Mouse (Mus musculus): Measurements from ENCODE around the gene Gnptab.
"Not testable (repeated sequence)": the region's sequence is repeated elsewhere in the genome, so short reads cannot be mapped to it uniquely, and the experiment has no call there.

Gene Gnptab

DNA sequence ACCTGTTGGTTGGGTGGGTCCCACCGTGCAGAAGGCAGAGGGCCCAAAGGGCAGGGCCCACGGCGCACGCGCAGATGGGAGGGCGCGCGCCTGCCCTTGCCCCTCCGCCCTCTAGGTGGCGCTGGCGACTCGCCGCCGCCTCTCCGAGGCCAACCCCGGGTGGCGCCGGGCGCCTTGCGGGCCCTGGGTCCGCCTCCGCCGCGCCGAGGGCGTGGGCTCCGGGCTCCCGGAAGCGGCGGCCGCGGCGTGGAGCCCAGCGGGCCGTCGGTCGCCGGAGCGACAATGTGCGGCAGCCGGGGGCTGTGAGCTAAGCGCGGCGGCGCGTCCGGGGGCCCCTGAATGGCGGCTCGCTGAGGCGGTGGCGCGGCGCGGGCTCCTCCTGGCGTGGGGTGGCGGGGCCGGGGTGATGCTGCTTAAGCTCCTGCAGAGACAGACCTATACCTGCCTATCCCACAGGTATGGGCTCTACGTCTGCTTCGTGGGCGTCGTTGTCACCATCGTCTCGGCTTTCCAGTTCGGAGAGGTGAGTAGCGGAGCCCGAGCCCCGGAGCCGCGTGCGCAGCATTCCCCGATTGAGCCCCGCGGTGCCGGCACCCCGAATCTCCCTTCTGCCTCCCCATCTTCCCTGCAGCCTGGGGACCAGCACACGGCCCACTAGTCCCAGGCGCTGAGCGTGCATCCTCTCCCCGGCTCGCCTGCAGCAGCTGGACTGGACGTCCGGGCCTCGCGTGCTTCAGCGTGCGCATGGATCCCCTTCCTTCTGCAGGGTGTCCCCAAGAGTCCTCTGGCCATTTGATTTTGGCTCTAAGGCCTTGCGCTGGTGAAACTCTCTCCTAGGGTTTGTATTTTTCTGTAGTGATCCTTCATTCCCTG is at the start of gene Gnptab, which contains the start of gene Dram1:
TSS of gene Gnptab (plus strand) at position 120 of the 873 bp plus-strand sequence.
TSS of gene Dram1 (minus strand) at position 68 of the 873 bp plus-strand sequence.
- DNase-seq: peak; percentile 94

DNA sequence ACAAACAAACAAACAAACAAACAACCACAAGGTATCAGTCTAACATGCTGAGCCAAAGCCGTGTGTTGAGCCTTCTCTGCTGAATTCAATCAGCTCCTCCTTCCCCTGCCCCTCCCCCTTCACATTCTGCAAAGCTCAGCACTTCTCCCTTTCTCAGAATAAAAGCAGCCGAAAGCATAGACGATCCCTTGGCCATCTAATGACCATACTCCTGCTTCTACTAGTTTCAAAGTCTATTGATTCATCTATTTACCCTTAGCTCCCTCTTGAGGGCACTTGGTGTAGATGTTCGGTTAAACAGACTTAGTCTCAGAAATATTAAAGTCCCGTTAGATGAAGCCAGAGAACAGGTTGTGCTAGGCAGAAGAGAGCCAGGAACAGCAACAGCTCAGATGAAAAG is 48.2 kb upstream of the Gnptab start:
- DNase-seq: no peak

DNA sequence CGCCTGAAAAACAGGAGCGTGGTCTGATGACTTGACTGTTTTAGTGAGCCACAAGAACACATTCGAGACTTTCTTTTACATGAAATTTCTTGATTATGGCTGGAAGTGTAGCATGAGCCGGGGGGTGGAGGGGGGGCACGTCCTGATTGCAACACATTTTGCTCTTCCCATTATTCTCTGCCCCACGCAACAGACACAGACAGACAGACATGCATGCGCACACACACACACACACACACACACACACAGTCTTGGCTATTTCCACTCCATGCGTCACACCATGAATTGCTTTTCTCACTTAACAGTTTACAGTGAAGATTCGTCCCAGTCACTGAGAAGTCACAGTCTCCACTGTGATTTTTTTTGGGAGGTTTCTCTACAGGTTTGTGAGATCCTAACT is 38.3 kb upstream of the Gnptab start:
- no peak for DNase-seq

DNA sequence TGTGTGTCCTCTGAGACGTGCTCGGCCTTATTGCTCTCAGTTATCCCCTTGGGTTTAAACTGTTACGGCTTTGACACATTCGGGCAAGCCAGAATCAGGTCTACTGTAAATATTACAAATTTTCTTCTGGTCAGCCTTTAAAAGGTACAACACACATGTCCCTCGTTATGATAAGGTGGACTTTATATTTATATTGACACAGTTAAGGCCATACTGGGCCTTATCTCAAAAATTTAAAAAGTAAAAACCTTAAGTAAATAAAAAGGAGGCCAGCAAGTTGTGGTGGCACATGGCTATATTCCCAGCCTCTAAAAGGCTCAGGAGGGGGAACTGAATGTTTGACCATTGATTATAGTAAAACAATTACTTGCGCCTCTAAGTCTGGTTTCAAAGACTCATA is 37.6 kb upstream of the Gnptab start:
- DNase-seq: no peak

DNA sequence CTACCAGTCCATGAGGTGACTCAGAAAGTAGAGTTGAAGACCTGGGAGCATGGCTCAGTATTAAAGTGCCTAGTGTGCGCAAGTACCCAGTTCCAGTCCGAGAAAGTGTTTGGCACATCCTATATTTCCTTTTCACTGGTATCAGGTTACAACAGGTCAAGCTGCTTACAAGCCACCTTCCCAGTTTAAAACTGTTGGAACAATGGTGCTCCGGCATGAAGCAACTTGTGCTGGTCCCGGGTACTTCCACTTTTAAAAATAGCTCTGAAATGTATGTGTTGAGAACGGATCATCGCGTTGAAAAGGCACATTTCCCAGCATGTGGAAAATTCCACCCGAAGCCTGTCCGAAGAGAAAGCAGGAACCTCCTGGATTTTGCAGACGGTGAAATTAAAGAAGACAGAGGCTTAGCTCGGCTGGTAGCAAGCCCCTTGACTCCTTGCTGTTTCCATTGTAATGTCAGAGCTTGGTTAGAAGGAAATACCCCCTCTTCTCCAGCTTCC is 33.0 kb upstream of the Gnptab start:
- no peak for DNase-seq

DNA sequence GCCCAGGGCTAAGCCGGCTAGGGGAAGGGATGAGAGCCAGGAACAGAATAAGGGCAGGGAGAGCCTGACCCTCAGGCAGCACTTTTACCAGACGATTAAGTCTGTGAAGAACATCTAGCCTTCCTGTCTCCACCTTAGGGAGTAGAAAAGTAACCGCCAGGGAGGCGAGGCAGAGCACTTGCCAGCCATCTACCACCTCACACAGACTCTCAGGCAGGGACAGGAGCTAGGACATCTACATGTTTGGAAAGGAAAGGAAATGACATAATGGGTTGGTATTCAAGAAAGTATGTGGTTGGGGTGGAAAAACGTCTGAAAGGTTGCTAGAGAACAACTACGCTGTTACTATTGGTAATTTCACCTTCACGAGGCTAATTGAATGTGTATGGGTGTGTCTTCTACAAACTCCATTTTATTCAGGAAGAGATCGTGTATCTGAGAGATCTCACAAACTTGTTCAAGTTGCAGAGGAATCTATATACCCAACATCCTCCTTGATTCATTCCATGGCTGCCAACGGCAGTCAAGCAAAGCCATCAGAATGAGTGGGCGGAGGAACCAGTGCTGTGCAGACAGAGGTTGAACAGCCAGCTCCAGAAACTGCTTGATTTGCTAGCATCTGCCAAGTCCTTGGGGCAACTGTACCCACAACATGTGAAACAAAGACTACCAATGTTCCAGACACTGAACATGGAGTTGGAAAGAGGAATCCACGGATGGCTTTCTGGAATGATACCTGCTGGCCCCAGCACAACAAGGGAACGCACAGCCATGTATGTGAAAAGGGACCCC is 32.3 kb upstream of the Gnptab start:
- no peak for DNase-seq

DNA sequence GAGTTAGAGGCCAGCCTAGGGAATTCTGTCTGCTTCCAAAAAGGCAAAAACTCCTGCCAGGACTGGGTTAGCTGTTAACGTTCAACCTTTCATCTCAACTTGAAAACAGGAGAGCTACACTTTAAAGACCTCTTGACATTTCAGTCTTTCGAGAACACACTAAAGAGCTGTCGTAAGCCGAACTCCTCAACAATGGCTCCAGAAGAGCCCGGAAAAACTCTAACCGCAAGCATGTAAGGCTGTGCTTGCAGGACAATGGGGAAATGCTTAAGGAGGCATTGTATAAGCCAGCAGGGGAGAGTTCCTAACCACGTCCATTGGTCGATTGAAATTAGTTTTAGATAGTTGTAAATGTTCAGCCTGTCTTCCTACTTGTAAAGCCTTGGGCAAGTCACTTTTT is 29.1 kb upstream of the Gnptab start:
- DNase-seq: no peak

DNA sequence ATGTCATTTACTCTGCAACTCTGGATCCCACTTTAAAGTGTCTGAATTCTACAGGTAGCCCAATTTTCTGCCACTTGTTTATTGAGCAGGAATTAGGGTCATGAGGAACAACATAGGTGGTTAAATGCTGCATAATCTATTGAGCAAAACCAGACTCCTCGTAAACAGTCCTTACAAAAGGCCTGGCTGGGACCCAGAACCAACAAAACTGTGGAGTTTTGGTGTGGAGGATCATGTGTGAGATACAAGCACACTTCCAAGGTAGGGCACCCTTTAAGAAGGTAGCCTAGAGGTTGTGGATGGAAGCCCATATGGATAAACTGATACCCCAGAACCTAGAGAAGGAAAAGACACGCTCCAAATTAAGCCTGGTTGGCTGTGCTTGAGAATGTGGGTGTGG is 28.2 kb upstream of the Gnptab start:
- no peak for DNase-seq

DNA sequence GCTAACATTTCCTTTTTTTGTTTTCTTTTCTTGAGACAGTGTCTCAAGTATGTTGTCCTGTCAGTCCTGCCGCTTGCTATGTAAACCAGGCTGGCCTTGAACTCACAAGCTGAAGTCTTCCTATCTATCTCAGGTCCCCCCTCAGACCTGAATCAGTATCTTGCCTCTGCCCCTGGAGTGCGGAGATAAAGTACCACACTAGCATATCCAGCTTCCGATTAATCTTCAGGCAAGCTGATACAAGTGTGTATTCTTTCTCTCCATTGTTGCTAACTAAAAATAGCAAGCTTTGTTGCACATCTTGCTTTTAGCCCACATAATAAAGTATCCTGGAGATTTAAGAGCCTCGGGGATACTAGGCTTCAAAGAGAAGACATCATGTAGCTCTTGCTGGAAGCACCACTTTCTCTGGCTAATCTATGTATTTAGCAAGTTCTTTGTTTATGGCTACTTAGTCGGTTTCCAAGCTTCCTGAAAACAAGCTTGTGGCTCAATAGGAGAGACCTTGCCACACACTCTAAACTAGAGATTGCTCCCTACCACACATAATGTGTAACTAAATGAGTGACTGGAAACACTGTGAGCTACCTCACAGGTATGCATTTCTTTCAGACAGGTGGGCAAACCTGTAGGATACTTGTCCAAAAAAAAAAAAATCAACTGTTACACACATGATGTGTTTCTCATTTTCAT is 27.4 kb upstream of the Gnptab start:
- no peak for DNase-seq

DNA sequence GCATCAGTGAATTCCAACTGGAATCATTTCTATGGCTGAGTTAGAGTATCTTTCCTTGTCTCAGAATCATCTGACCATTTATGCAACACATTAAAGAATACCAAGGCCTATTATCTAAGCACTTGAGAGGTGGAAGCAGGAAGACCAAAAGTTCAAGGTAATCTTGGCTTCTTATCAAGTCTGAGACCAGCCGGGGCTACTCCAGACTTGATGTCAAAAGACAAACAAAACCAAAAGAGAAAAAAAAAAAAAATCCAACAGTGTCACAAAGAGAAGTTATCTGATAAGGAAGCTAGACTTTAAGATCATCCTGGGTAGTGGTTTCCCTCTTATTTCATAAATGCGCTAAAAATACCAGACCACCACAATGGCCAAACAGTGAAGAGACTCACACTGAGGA is 26.4 kb upstream of the Gnptab start:
- no peak for DNase-seq

DNA sequence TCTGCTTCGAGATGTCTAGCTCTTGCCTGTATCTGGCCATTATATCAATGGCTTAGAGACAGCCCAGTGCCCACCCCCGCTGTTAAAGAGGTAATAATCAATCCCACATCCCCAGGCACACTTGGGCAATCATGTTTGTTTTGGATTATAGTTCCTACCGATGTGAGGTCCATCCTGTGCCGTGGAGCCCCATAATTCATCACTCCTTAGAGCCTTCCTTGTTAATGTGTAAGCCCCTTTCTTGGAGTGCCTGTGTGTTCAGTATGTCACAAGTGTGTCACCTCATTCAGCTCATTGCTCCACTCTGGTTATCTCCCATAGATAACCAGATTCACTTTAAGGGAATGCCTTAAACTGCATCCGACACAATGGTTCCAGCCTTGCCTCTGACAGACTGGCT is 24.3 kb upstream of the Gnptab start:
- DNase-seq: no peak

DNA sequence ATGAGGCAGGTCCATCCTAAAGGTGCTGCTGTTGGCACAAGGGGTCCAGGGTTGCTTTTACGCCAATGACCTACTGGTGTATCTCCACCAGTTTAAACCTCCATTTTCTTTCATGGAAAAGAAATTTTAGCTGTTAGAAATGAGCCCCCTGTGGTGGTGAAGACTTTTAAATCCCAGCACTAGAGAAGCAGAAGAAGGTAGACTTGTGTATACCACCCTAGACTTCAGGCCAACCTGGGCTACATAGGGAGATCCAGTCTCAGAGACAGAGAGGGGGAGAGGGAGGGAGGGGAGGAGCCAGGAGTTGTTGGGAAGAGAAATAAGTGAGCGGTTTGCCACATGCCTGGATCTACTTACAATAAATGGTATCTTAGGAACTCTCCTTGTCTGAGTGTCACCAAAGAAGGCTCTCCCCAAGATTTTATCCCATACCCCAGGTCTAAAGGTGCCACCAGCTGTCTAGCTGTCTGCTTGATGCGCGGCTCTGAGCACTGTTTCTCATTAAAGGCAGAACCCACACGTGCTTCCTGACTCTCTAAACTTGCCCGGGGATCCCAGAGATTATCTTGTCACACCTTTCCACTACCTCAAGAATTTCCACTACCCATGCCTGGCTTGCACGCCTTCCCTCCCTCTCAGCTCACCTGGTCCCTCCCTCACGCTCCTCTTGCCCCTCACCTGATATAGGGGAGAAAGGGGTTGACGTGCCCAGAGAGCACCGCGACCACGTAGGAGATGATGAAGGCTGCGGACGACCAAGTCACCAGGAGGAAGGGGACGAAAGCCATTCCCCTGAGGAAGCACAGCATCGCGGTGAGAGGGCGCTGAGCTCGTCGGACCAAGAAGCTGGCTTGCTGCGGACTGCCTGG is 22.6 kb upstream of the Gnptab start:
- no peak for DNase-seq

DNA sequence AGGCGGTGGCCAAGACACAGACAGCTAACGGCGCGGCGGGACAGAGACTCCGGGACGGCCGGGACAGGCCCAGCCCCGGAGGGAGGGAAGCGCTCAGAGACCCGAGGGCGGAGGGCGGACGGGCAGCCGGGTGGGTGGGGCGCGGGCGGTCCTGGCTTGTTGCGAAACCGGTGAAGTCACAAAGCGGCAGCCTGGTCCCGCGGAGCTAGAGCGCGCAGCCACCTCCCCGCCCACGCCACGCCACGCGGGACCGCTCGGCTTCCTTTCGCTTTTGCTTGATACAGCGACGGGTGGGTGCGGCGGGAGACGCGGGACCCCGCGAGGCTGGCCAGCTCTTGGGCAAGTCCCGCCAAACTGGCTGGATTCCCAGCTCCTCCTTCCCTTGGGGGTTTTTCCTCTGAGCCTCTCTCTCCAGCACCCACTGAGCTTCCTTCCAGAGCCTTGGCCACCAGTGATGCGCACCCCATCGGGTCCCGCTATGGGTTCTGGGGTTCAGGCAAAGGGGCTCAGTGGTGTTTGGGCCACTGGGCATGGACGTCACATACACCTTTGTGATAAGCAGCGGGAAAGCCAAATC is 21.9 kb upstream of the Gnptab start:
- peak; percentile 55 for DNase-seq

DNA sequence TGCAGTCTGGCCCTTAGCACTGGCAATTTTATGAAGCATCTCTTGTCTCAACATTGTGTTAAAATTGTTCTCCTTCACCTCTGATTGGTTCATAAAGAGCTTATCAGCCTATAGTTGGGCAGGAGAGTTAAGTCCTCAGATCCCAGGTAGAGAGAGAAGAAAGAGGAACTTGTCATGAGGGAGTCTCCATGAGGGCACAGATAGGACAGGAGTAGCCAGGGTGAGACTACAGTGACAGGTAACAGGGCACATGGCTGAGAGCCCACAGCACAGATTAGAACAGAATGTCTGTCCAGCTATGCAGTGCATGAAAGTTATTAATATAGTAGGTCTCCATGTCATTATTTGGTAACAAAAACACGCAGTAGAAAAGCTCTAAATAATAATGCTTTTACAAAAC is 16.7 kb upstream of the Gnptab start:
- no peak for DNase-seq

DNA sequence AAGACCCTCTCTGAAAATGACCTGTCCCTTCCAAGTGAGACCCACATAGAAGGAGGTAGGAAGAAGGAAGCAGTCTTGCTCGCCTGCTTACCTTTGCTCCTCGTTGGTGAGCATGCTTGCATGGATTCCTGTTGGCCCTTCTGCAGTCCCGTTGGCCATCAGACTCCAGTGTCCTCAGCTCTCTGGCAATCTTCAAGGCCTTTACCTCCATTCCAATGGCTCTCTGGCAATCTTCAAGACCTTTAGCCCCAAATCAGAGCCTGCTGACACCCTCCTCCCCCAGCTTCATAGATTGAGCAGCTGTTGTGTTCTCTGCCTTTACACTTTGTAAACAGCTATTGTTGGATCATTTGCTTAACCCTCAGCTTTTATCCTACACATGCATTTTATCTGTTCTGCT is 14.7 kb upstream of the Gnptab start:
- no peak for DNase-seq

DNA sequence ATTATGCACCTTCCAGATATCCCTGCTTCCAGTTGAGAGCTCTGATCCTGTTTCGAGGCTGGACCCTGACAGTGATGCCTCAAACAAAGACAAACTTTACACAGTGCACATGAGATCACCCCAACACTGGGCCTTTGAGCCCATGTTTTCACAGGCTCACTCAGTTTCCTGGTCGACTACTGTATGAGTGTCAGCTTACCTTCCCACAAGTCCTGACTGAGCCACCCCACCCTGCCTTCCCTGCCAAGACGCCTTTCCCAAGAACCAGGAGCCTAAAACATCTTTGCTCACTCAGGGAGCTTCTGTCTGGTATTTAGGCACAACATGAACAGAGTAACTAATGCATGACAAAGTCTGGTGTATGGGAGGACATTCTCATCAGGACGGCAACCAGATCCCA is 9.7 kb upstream of the Gnptab start:
- DNase-seq: no peak

DNA sequence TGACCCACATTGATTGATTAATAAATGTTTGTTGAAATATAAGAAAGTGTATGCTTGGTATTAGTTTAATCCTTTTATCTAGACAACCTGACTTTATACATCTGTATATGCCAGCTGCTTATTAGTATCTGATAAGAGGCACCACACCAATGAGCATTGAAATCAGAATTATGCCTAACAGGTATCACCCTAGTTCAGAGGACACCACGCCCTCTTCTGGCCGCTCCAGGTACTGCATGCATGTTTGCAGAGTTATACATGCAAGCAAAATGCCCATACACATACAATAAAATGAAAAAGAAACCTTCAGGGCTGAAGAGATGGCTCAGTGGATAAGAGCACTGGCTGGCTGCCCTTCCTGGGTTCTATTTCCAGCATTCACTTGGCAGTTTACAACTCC is 7.1 kb upstream of the Gnptab start:
- DNase-seq: peak; percentile 34

DNA sequence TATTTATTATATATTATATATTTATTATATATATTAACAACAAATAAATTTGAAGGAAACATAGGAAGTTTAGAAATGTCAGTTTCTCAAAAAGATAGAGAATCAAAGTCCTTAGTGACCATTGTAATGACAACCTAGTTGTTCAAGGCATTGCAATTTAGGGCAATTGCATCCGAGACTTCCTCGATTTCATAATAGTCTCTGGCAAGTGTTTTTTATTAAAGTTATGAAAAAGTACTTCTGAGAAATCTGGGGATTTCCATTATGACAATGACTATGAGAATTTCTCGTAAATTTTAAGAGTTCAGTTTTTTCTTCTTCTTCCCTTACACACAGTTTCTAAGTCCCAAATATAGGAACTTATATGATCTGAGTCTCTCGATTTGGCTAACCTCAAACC is 6.5 kb upstream of the Gnptab start:
- DNase-seq: no peak

DNA sequence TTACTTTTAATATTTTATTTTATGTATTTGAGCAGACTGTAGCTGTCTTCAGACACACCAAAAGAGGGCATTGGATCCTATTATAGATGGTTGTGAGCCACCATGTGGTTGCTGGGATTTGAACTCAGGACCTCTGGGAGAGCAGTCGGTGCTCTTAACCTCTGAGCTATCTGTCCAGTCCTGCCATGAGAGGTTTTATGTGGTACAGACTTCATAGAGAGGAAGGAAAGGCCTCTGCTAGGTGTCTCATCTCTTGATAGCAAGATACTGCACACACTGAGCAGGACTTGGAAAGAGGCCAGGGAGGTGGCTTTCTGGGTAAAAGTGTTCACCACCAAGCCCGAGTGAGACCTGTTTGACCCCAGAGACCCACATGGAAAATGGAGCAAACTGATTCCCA is 6.0 kb upstream of the Gnptab start:
- DNase-seq: not testable (repeated sequence)

DNA sequence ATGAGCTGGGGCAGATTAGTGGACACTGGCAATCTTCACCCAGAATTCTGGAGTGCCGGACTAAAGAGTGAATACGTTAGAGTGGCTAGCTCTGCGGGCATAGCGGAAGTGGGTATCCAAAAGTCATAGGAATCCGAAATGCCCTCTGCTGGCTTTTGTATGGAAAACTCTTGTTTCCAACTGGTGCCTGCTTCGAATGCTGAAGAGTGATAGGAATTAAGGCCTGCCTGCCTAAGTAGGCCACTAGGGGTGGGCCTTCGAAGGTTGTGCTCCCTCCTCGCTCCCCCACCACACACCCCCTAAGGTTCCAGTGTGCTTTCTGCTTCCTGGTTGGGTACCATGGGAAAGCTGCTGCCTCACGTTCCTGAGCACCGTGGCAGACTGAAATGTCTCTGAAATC is 3.9 kb upstream of the Gnptab start:
- no peak for DNase-seq

DNA sequence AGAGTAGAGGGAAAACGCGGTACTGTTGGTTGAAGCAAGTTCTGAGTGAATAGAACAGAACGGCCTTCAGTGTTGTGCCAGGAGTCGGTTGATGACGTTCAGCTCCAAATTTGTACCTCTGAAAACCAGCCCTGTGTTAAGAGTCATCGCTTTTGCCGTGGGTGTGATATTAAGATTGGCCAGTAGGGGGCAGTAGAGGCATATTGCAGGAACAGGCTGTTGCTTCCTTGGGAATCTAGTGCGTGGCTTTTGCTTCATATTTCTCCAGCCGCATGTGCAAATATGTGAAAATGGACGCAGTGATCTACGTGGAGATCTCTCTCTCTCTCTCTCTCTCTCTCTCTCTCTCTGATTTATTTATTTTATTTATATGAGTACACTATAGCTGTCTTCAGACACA is 2.2 kb upstream of the Gnptab start:
- peak; percentile 88 for DNase-seq

DNA sequence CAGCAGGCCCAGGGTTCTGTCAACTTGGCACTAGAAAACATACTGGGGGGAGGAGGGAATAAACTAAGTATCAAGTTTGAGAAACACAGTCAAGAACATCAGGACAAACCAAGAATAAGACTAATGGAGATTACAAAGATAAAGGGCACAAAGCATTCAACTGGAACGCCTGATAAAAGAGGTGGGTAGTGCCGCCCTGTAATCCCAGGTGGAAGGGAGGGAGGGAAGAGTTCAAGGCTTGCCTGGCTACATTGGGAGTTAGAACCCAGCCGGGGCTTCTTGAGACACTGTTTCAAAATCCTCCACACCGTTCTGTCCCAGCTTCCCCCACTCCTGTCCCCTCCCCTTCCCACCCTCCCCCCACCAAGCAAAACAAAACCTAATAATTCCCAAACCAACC is 1.3 kb upstream of the Gnptab start:
- DNase-seq: no peak

All from thymus, postnatal 25 days (tissue).